Mouse (Mus musculus): ENCODE results near the gene Ppp3ca. TPM values are rescaled to one million over a fixed set of nuclear protein-coding genes. Genes with fewer than 3 reads are reported as not detected.
A peak's percentile ranks its signal among the peaks of the same experiment; 100 is the strongest.

Ppp3ca gene
- total RNA-seq, 2 experiments from 2014 or later: 23.2 to 25.1 TPM

GRCm38 (mm10) chr3:136835851-136836250 lies 165.9 kb downstream of the Ppp3ca start:
- ATAC-seq (replicated peaks; ENCODE audit: low FRiP score, poor library complexity, severe bottlenecking): no peak

GRCm38 (mm10) chr3:136836319-136837193 lies 166.6 kb downstream of the Ppp3ca start:
- no peak for ATAC-seq (replicated peaks; ENCODE audit: low FRiP score, poor library complexity, severe bottlenecking)

GRCm38 (mm10) chr3:136837589-136837988 lies 167.7 kb downstream of the Ppp3ca start:
- peak; percentile 49; the same call in 1 of the 2 replicates for ATAC-seq (replicated peaks; ENCODE audit: low FRiP score, poor library complexity, severe bottlenecking)

- no peak for ATAC-seq (replicated peaks; ENCODE audit: low FRiP score, poor library complexity, severe bottlenecking)
These were observed 171.4 kb downstream of the Ppp3ca start for GRCm38 (mm10) chr3:136841282-136841681.

GRCm38 (mm10) chr3:136842384-136842783 lies 172.5 kb downstream of the Ppp3ca start:
- no peak for ATAC-seq (replicated peaks; ENCODE audit: low FRiP score, poor library complexity, severe bottlenecking)

GRCm38 (mm10) chr3:136843811-136844491 lies 174.0 kb downstream of the Ppp3ca start:
- no peak for ATAC-seq (replicated peaks; ENCODE audit: low FRiP score, poor library complexity, severe bottlenecking)

- ATAC-seq (replicated peaks; ENCODE audit: low FRiP score, poor library complexity, severe bottlenecking): no peak
These were observed 179.1 kb downstream of the Ppp3ca start for GRCm38 (mm10) chr3:136849035-136849434.

- ATAC-seq (replicated peaks; ENCODE audit: low FRiP score, poor library complexity, severe bottlenecking): no peak
These were observed 183.0 kb downstream of the Ppp3ca start for GRCm38 (mm10) chr3:136852921-136853320.

- ATAC-seq (replicated peaks; ENCODE audit: low FRiP score, poor library complexity, severe bottlenecking): no peak
These were observed 183.7 kb downstream of the Ppp3ca start for GRCm38 (mm10) chr3:136853596-136853995.

- ATAC-seq (replicated peaks; ENCODE audit: low FRiP score, poor library complexity, severe bottlenecking): no peak
These were observed 186.1 kb downstream of the Ppp3ca start for GRCm38 (mm10) chr3:136855996-136856395.

- no peak for ATAC-seq (replicated peaks; ENCODE audit: low FRiP score, poor library complexity, severe bottlenecking)
These were observed 192.3 kb downstream of the Ppp3ca start for GRCm38 (mm10) chr3:136862051-136862837.

- no peak for ATAC-seq (replicated peaks; ENCODE audit: low FRiP score, poor library complexity, severe bottlenecking)
These were observed 193.2 kb downstream of the Ppp3ca start for GRCm38 (mm10) chr3:136863127-136863526.

- ATAC-seq (replicated peaks; ENCODE audit: low FRiP score, poor library complexity, severe bottlenecking): no peak
These were observed 194.4 kb downstream of the Ppp3ca start for GRCm38 (mm10) chr3:136864306-136864705.

- no peak for ATAC-seq (replicated peaks; ENCODE audit: low FRiP score, poor library complexity, severe bottlenecking)
These were observed 195.4 kb downstream of the Ppp3ca start for GRCm38 (mm10) chr3:136865176-136865859.

- no peak for ATAC-seq (replicated peaks; ENCODE audit: low FRiP score, poor library complexity, severe bottlenecking)
These were observed 196.2 kb downstream of the Ppp3ca start for GRCm38 (mm10) chr3:136866095-136866494.

- ATAC-seq (replicated peaks; ENCODE audit: low FRiP score, poor library complexity, severe bottlenecking): no peak
These were observed 196.6 kb downstream of the Ppp3ca start for GRCm38 (mm10) chr3:136866571-136866970.

GRCm38 (mm10) chr3:136867366-136867765 lies 197.4 kb downstream of the Ppp3ca start:
- ATAC-seq (replicated peaks; ENCODE audit: low FRiP score, poor library complexity, severe bottlenecking): no peak

- ATAC-seq (replicated peaks; ENCODE audit: low FRiP score, poor library complexity, severe bottlenecking): no peak
These were observed 202.0 kb downstream of the Ppp3ca start for GRCm38 (mm10) chr3:136871772-136872532.

- no peak for ATAC-seq (replicated peaks; ENCODE audit: low FRiP score, poor library complexity, severe bottlenecking)
These were observed 202.7 kb downstream of the Ppp3ca start for GRCm38 (mm10) chr3:136872533-136873095.

Measured in erythroblast, adult 5-6 weeks (primary cell).